Mouse (Mus musculus): ENCODE results near the gene Ddb1.

DNA sequence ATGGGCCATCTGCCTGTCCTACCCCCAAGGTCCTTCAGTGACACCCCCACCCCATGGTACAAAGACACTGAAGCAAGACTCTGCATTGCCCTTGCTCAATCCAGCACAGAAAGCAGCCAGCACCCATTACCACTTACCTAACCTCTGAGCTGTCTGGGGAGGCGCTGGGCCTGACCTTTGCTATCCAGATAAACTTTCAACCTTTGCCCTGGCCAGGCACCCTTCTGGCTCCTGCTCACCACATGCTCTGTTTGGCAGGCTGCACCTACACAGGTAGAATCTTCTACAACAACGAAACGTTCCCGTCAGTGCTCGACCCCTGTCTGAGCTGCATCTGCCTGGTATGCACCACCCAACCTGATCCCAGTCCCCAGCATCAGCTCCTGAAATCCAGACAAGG is 52.6 kb downstream of the Ddb1 start:
- TF ChIP-seq GABPA (IDR thresholded peaks at IDR 0.05; ENCODE audit: insufficient replicate concordance, low read depth, low read length) (no peak), TBP (conservative IDR thresholded peaks at IDR 0.05; ENCODE audit: low read depth, low read length) (no peak), POLR2A (IDR thresholded peaks at IDR 0.05; ENCODE audit: low read depth, low read length) (no peak), MAZ (IDR thresholded peaks at IDR 0.05; ENCODE audit: low read depth, low read length) (no peak), BHLHE40 (IDR thresholded peaks at IDR 0.05; ENCODE audit: low read depth, low read length) (no peak), SIN3A (IDR thresholded peaks at IDR 0.05; ENCODE audit: low read length) (no peak), RAD21 (IDR thresholded peaks at IDR 0.05; ENCODE audit: low read depth, low read length) (no peak), KAT2A (IDR thresholded peaks at IDR 0.05; ENCODE audit: insufficient replicate concordance, low read length) (no peak), EP300 (IDR thresholded peaks at IDR 0.05; ENCODE audit: low read length) (no peak), UBTF (IDR thresholded peaks at IDR 0.05; ENCODE audit: low read depth, low read length) (no peak), NELFE (IDR thresholded peaks at IDR 0.05; ENCODE audit: low read depth, low read length) (no peak), CTCF (conservative IDR thresholded peaks at IDR 0.05 in 1 of 2, IDR thresholded peaks at IDR 0.05 in 1 of 2; ENCODE audit: low read depth in 2 of 2, low read length in 2 of 2) (no peak), ZKSCAN1 (IDR thresholded peaks at IDR 0.05; ENCODE audit: borderline replicate concordance, low read depth, low read length) (no peak)

All from CH12.LX (cell line).